Mouse (Mus musculus) cerebellum, postnatal 4 days (tissue): ENCODE measurements around the gene Coq5.

ENCODE experiments used
- DNase-seq, 2 experiments: peaks; one replicate each; pipeline ENCODE4 v3.0.0; 2022; ENCODE audit warnings: low spot score in 2 of 2, mixed read lengths in 1 of 2

Coq5 gene

GRCm38 (mm10) chr5:115312354-115312753, 32.9 kb downstream of the Coq5 start:
- DNase-seq, result no peak

DNA sequence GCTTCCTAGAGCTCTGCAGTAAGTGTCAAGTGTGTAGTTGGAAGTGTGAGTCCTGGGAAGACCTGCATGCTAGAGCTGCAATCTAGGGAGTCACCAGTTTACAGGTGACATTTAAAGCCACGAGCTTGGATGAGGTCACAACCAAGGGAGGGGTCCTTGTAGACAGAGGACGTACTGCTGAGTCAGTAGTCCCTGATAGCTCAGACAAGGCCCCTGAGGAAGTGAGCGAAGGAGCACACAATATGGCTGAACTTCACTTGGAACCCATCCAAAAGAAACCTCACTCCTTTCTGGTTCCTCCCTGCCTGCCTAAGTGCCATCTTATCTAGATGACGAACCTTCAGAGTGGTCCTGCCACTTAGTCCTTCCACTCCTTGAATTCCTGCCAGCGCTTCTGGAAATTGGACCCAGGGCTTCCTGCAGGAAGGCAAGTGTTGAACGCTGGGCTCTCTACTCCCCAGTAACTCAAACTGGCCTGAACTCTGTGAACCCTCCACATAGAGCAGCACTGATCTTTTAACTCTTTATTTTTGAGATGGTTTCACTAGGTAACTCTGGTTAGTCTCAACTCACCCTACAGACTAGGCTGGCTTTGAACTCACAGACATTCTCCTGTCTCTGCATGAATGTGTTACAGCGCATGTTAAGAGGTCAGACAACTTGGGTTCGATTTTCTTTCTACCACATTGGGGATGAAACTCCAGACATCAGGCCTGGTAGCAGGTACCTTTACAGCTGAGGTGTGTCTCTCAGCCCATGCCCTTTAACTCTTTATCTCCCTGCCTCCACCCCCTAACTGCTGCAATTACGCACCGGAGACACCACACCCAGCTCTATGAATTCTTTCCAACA, 33.6 kb downstream of the Coq5 start:
- DNase-seq, result no peak

DNA sequence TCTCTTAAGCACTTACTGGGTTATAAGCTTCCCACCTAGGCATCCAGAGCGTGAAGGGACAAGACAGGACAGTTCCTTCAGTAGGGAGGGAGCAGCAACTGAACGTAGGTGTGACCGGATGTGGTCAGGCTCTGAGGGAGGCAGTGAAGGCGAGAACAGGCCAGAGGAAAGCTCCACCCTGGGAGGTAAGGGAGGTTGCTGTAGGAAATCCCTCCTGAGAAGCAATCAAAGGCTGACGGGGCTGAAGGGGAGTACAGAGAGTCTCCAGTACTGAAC, 34.1 kb downstream of the Coq5 start:
- DNase-seq, result no peak

- DNase-seq, result no peak
Measured at GRCm38 (mm10) chr5:115316968-115317644, 37.6 kb downstream of the Coq5 start.

GRCm38 (mm10) chr5:115317645-115318328, 38.3 kb downstream of the Coq5 start:
- no peak for DNase-seq

GRCm38 (mm10) chr5:115319004-115319940, 39.8 kb downstream of the Coq5 start:
- DNase-seq, result peak; percentile 34 to 60

DNA sequence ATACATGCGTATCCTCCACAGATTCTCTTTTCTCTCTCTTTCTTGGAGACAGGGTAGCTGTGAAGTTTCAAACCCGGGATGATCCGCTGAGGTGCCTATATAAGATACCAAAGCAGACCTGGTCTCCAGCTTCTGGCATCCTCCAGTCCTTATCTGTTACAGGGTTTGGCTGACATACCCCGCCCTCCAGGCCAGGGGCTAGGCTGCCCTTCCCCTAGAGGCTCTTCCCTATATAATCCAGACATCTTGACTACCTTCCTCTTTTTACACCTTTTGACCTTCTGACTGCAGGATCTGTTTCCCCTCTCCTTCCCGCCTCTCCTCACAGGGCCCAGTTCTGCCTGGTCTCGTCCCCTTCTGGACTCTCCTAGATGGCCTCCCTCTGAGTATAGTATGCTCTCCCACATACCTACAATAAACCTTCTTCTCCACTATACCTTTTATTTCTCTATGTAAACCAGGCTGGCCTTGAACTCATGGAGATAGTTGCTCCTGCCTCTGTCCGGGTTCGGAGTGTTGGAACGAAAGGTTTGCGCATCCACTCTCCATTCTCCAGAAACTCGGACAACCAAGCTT, 46.9 kb downstream of the Coq5 start:
- no peak for DNase-seq

GRCm38 (mm10) chr5:115326875-115327609, 47.6 kb downstream of the Coq5 start, which contains the start of gene Srsf9:
Srsf9 (plus strand) TSS chr5:115327177.
- DNase-seq, result peak; percentile 95 to 97

DNA sequence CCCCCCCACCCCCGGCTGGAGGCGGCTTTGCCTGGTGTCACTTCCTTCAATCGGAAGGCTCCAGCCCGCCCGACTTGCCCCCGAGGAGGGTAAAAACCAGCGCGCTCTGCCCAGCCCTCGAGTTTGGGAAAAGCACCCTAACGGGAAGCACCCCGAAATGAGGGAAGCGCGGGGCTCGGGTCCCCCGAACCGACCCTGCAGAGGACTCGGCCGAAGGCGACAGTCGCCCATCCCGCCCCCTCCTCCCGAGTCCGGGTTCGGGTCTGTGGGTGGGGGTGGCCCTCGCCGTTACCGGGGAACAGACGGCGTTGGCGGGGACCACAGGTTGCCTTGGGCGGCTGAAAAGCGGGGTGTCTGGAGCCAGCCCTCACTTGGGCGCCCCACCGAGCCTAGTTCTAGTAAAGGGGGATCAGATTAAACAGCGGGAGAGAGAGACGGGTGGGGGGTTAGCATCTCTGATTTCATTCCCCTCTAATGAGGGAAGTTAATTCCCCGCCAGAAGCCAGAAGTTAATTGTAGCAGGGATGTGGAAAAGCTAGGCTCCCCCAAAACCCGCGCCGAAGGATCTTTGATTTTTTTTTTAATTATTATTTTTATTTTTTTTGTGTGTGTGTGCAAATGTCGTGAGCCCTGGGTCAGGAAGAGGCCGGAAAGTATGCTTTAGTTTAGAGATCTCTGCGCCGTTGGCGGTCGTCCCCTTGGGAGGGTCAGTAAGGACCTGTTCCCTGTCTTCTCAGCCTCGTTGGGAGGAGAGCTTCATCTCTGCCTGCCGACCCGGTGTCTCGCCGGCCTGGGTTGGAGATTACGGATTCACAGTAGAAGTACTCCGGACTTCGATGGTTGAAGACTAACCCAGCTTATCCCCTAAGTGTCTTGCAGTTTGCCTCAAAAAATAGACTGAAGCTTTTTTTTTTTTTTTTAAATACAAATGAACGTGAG, 48.4 kb downstream of the Coq5 start:
- peak in 1 of 2 experiments; percentile 44 for DNase-seq

DNA sequence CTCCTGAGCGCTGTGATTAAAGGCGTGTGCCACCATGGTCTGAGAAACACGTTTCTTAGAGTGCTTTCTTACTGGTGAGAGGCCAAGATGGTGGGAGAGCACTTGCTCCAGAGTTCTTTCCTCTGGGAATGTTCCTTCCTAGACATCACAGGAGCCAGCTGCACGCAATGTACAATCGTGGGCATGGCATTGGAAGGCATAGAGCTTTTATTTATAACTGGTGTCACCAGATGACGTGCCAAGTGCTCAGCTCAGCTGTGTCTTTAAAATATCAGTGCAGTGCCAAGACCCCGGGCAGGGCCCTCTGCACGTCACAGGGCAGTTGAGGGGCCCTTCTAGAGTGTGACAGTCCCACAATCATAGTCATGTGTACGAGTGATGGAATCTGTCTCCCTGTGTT, 51.5 kb downstream of the Coq5 start:
- DNase-seq, result no peak

- DNase-seq, result no peak
Measured at GRCm38 (mm10) chr5:115333626-115334025, 54.2 kb downstream of the Coq5 start.

GRCm38 (mm10) chr5:115340007-115340406, 60.5 kb downstream of the Coq5 start:
- DNase-seq, result no peak

DNA sequence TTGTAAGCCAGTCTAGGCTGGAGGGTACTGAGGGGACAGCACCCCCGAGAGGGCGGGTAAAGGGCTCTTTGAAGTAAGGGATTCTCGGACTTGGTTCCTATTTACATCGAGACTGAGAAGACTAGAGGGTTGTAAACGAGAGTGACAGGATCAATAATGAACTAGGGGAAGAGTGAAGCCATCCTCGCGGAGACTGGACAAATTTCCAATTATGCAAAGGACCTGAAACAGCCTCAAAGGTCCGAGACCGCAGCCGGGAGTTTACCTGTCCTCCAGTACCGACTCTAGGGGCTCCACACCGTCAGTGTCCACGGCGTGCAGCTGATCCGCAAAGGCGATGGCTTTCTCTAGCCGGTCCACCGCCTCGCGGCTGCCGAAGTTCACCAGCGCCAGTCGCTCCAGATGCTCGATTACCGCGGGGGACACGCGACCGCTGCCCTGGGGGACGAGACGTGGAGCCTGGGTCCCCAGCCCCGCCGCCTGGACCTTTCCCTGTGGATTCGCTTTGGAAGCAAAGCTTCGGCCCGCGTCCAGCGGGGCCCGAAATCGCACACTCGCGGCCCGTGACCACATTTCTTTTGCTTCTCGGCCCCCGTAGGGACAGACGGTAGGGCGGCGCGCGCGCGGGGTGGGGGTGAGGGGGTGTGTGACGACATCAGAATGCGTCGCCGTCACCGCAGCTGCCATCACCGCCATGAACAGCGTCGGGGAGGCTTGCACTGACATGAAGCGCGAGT, 61.3 kb downstream of the Coq5 start, which contains the start of the genes Gatc and Triap1:
Gene Gatc (minus strand): TSS at position 602 of the 737 bp plus-strand sequence.
Gene Triap1 (plus strand): TSS at position 649 of the 737 bp plus-strand sequence.
- DNase-seq, result peak; percentile 83 to 90

- DNase-seq, result no peak
Measured at GRCm38 (mm10) chr5:115341314-115342165, 62.1 kb downstream of the Coq5 start.
